Mouse (Mus musculus) bone marrow macrophage, adult 2 months (primary cell): ENCODE data around the gene Iqschfp.

Experiments used
- CTCF ChIP-seq: IDR thresholded peaks from 2 replicates; pipeline ENCODE4 v1.5.1; 2012; ENCODE audit warnings: low read depth, mild to moderate bottlenecking, low read length, moderate library complexity
- POLR2A ChIP-seq: IDR thresholded peaks from 2 replicates; pipeline ENCODE4 v1.6.1; 2012; ENCODE audit warnings: mild to moderate bottlenecking, low read depth, low read length, borderline replicate concordance

- TF ChIP-seq CTCF: no peak
- TF ChIP-seq POLR2A: no peak
Measured at GRCm38 (mm10) chr3:68351461-68351860, 459.4 kb downstream of the Iqschfp start.
